Mouse (Mus musculus) thymus, postnatal 36 days (tissue): ENCODE data around the gene Selenos.
A peak's percentile ranks its signal among the peaks of the same experiment; 100 is the strongest.
"Not testable (repeated sequence)": the region's sequence is repeated elsewhere in the genome, so short reads cannot be mapped to it uniquely, and the experiment has no call there.

Experiments used
- DNase-seq, 2 experiments: peaks; one replicate each; pipeline ENCODE4 v3.0.0; 2022; ENCODE audit warnings: mixed read lengths in 2 of 2

Selenos gene

GRCm38 (mm10) chr7:66079364-66080230, at the start of gene Selenos:
Gene Selenos (plus strand): TSS chr7:66079649.
- peak; percentile 95 to 96 for DNase-seq

GRCm38 (mm10) chr7:66036809-66037208, 42.6 kb upstream of the Selenos start:
- DNase-seq, result no peak

GRCm38 (mm10) chr7:66038261-66038660, 41.2 kb upstream of the Selenos start:
- no peak for DNase-seq

DNA sequence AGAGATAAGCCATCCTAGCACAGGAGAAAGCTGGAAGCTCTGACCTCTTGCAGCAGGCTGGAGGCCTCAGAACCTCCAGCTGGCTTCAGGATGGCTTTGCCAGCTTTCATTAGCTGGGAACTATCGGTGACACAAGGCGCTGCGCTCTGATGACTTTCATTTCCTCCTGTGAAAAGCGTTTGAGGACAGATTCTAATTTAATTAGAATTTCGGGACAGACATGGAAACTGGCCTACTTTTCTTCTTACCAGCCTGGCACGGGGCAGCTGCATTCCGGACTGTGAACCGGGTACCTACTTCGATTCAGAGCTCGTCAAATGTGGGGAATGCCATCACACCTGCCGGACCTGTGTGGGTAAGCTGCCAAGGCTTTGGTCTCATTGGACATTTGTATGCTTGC, 40.7 kb upstream of the Selenos start:
- DNase-seq, result no peak

DNA sequence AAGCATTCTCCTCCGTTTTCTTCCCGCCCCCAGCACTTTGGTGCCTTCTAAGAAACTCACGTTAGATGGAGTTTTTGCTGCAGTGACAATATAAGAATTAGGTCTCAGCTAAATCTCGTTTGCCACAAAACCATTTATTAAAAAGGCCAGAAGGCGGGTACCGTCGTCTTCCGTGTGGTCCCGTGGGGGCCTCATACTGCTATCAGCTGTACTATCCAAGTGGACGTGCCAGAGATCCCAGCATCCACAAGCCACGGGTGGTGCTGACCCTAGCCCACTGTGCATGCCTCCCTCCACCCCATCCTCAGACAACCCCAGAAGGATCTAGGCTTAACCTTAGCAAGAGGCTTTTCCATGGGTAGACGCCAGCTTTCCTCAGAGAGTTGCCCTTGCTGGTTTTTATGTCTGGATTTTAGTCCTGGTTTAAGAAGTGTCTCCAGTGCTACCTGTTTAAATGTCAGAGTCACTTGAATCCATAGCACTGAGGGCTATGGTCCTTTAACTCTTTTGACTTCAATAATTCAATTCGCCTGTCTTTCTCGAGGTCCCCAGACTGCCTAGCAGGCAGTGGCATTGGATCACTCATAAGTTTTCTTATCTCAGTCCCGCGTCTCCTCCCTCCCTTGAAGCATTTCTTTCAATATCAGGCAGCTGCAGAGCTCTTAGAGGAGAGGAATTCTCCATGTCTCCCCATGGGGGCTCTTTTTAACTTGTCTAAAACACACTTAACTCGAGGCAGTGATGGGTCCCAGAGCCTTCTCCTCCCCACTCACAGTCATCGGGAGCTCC, 39.2 kb upstream of the Selenos start:
- DNase-seq, result no peak

DNA sequence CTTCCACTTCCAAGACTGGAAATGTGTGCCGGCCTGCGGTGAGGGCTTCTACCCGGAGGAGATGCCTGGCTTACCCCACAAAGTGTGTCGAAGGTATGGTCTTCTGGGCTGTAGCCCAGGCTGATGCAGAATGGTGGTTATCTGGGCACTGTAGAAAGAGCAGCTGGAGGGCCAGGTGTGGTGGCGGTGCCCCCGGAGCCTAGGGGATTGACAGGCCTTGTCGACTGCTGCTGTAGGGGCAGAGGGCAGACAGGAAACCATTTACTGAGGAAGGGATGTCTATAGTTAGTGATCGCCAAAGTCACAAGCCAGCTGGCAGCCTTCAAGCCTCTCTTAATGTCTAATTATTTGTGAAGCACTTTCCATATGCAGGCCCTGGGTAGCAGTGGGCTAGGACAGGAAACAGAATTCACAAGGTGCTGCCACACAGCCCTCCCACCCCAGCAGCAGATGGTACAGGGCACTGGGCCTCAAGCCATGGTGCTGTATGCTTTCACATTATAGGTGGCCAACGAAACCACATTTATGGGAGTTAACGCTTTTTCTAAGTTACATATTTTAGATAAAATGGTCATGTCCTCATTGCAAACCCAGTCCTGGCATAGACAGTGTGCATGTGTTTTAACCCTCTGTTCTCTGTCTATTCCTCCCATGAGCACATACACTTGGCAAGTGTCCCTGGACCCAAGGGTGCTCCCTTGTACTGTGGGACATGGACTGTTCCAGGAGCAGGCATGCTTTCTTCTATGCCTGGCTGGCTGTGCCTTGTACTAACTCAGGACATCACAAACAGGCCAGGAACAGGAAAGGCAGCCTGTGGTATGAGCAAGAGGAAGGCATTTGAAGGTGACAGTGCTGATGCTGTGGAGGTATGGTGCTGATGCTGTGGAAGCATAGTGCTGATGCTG, 35.6 kb upstream of the Selenos start, which contains the start of gene Gm45213:
Gene Gm45213 (plus strand): TSS at position 51 of the 908 bp plus-strand sequence.
- DNase-seq, result peak; percentile 24 to 35

- no peak for DNase-seq
Observed at GRCm38 (mm10) chr7:66044617-66045016, 34.8 kb upstream of the Selenos start.

- DNase-seq, result no peak
Observed at GRCm38 (mm10) chr7:66046921-66047918, 32.2 kb upstream of the Selenos start.

DNA sequence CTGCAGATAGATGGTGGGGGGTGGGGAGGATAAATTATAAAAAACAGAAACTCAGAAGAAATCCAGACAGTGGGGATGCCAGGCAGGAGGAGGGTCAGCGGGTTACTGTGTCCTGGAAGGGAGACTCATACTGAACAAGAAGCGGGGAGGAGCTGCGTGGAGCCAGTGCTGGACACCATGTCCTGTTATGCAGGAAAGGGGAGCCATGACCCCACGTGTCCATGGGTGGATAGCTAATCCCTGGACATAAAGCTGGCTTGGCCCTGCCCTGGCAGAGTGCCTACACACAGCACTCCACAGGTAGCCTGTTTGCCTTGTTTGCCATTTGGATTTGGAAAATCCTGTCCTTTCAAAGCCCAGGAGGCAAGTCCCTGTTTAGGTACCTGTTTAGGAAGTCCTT, 31.5 kb upstream of the Selenos start:
- no peak for DNase-seq

- DNase-seq, result no peak
Observed at GRCm38 (mm10) chr7:66048446-66049230, 30.8 kb upstream of the Selenos start.

GRCm38 (mm10) chr7:66053946-66054483, 25.4 kb upstream of the Selenos start:
- no peak for DNase-seq

GRCm38 (mm10) chr7:66055356-66055755, 24.1 kb upstream of the Selenos start:
- not testable (repeated sequence) for DNase-seq

- DNase-seq, result no peak
Observed at GRCm38 (mm10) chr7:66058703-66059102, 20.7 kb upstream of the Selenos start, which contains the start of gene Snrpa1. Gene Snrpa1 (plus strand): TSS chr7:66059003.

DNA sequence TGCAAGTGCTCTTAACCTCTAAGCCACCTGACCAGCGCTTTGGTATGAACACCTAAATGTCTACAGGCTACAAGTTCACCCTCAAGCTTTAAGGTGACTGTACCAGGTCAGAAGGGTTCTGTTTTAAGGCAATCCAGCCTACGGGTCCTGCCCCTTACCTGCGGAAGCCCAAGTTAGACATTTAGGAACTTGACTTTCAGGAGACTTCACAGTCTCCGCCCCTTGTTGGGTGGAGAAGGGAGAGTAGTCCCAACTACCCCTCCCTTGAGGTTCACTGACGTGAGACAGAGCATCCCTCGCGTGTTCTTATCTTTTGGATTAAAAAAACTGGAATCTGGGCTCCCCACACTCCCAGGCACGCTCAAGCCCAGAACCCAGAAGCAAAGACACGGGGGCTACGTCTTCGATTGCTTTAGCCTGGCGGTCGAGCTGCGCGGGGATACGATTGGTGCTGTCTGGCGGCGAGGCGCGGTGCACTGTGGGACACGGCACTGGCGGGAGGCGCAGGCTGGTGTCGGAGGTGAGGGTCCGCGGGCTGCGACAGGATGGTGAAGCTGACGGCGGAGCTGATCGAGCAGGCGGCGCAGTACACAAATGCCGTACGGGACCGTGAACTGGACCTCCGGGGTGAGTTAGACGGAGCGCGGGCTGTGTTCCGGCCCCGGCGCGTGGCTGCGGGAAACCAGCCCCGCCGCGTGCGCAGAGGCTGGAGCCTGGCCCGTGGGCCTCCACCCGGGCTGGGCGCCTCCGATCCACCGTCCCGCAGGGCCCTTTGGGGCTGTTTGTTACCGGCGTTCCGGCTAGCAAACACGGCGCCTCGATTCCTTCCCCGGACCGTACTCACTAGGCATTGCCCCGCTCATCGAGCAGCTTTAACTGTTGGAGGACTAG, 19.1 kb upstream of the Selenos start:
- DNase-seq, result peak; percentile 89 to 90

DNA sequence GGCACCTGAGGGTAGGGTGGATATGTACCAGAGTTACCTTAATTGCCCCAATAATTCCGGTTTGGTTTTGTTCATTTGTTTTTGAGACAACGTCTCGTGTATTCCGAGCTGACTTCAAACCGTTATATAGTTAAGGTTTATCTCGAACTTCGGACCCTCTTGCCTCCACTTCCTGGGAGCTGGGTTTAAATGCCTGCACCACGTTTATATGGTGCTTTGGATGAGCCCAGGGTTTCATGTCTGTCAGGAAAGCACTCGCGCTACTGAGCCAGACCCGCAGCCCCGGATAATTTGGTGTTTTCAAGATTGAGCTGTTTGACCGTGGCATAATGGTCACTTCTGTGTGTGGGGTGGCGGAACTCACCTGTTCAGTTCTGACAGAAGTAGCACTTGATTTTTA, 18.4 kb upstream of the Selenos start:
- no peak for DNase-seq

DNA sequence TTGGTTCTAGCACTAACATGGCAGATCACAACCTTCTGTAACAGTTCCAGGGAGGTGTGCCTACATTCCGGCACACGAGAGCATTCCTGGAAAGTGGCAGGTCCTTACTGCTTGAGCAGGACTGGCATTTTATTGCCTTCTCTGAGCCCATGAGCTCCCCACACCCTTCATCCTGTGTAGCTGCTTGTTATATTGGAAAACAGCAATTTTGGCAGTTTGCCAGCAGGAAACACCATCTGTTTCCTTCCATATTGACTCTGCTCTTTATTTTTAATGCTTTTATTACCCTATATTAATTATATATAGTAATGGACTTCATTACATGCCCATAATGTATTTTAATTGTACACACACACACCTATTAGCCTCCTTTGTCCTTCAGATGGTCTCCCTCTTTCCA, 3.0 kb upstream of the Selenos start:
- no peak for DNase-seq

DNA sequence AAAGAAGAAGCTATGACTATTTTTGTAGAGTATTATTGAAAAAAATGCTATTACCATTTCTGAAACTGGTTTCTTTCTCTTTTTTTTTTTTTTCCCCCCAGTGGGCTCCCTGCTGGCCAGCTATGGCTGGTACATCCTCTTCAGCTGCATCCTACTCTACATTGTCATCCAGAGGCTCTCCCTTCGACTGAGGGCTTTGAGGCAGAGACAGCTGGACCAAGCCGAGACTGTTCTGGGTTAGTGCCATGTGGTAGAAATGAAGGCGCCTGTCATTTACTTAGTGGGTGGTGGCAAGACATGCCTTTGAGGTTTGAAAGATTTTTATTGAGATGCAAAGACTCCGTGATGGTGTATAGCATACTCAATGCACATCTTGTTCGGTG, 773 bp downstream of the Selenos start:
- no peak for DNase-seq

GRCm38 (mm10) chr7:66083757-66084156, 4.3 kb downstream of the Selenos start:
- DNase-seq, result no peak

DNA sequence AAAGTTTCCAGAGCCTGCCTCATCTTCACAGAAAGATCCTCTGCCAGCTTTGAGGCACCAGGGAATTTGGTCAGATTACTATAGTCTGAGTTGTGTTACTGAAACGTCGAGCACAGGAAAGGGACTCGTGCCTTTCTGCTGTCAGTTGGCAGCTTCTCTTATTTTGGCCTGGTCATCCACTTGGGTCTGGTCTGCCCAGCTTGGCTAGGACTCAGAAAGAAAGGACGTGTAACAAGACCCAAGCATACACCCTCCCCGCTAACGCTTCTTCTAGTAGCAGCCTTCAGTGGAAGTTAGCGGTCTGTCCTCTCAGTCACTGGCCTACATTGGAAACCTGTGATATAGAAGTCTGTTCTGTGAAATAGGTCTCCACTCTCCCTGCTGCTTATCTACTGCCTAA, 5.1 kb downstream of the Selenos start:
- no peak for DNase-seq
